Mouse (Mus musculus) frontal cortex, postnatal 10 days (tissue): ENCODE results near the gene Ice2.

Source experiments
- DNase-seq, 2 experiments: peaks; one replicate each; pipeline ENCODE4 v3.0.0; 2022; ENCODE audit warnings: low spot score in 2 of 2, mixed read lengths in 1 of 2

Ice2 gene

GRCm38 (mm10) chr9:69397760-69398452, at the start of gene Ice2:
Ice2 (plus strand) TSS chr9:69397906.
- peak; percentile 38 to 69 for DNase-seq

GRCm38 (mm10) chr9:69349537-69349936, 48.2 kb upstream of the Ice2 start:
- no peak for DNase-seq

GRCm38 (mm10) chr9:69354228-69354627, 43.5 kb upstream of the Ice2 start:
- DNase-seq: no peak

GRCm38 (mm10) chr9:69357834-69358233, 39.9 kb upstream of the Ice2 start:
- peak; percentile 40 to 57 for DNase-seq

- no peak for DNase-seq
These were observed 38.9 kb upstream of the Ice2 start for GRCm38 (mm10) chr9:69358797-69359196.

GRCm38 (mm10) chr9:69361951-69362445, 35.7 kb upstream of the Ice2 start:
- DNase-seq: no peak

GRCm38 (mm10) chr9:69362766-69363165, 34.9 kb upstream of the Ice2 start:
- DNase-seq: no peak

GRCm38 (mm10) chr9:69364117-69364516, 33.6 kb upstream of the Ice2 start:
- no peak for DNase-seq

- DNase-seq: no peak
These were observed 30.7 kb upstream of the Ice2 start for GRCm38 (mm10) chr9:69367055-69367454.

GRCm38 (mm10) chr9:69368071-69368470, 29.6 kb upstream of the Ice2 start:
- DNase-seq: peak in 1 of 2 experiments; percentile 46

GRCm38 (mm10) chr9:69371046-69371724, 26.5 kb upstream of the Ice2 start:
- no peak for DNase-seq

GRCm38 (mm10) chr9:69372871-69373270, 24.8 kb upstream of the Ice2 start:
- DNase-seq: no peak

- no peak for DNase-seq
These were observed 20.6 kb upstream of the Ice2 start for GRCm38 (mm10) chr9:69376982-69377653.

GRCm38 (mm10) chr9:69377654-69378045, 20.1 kb upstream of the Ice2 start:
- DNase-seq: no peak

- no peak for DNase-seq
These were observed 17.2 kb upstream of the Ice2 start for GRCm38 (mm10) chr9:69380546-69380945.

- no peak for DNase-seq
These were observed 16.0 kb upstream of the Ice2 start for GRCm38 (mm10) chr9:69381741-69382140.

- DNase-seq: no peak
These were observed 13.2 kb upstream of the Ice2 start for GRCm38 (mm10) chr9:69384475-69384874.

- no peak for DNase-seq
These were observed 12.8 kb upstream of the Ice2 start for GRCm38 (mm10) chr9:69384905-69385304.

- no peak for DNase-seq
These were observed 10.4 kb upstream of the Ice2 start for GRCm38 (mm10) chr9:69387296-69387695.

GRCm38 (mm10) chr9:69390631-69391030, 7.1 kb upstream of the Ice2 start:
- no peak for DNase-seq

- no peak for DNase-seq
These were observed 3.5 kb upstream of the Ice2 start for GRCm38 (mm10) chr9:69394234-69394633.

- no peak for DNase-seq
These were observed 310 bp upstream of the Ice2 start for GRCm38 (mm10) chr9:69397432-69397759.

- DNase-seq: no peak
These were observed 746 bp downstream of the Ice2 start for GRCm38 (mm10) chr9:69398453-69398850.
